Mouse (Mus musculus): ENCODE results near the gene Fgf2. TPM values are rescaled to one million over a fixed set of nuclear protein-coding genes. Genes with fewer than 3 reads are reported as not detected.

Fgf2 gene
- polyA plus RNA-seq (2012; ENCODE audit: low replicate concordance): 0.02 and 0.12 TPM in 2 replicates

GRCm38 (mm10) chr3:37348221-37349165 lies at the start of gene Fgf2:
TSS of gene Fgf2 (plus strand) at chr3:37348346.

GRCm38 (mm10) chr3:37312370-37312941 lies 35.7 kb upstream of the Fgf2 start, which contains the start of the genes Bbs12 and Cetn4:
TSS of gene Bbs12 (plus strand) at chr3:37312554.
TSS of gene Cetn4 (minus strand) at chr3:37312708.

DNA sequence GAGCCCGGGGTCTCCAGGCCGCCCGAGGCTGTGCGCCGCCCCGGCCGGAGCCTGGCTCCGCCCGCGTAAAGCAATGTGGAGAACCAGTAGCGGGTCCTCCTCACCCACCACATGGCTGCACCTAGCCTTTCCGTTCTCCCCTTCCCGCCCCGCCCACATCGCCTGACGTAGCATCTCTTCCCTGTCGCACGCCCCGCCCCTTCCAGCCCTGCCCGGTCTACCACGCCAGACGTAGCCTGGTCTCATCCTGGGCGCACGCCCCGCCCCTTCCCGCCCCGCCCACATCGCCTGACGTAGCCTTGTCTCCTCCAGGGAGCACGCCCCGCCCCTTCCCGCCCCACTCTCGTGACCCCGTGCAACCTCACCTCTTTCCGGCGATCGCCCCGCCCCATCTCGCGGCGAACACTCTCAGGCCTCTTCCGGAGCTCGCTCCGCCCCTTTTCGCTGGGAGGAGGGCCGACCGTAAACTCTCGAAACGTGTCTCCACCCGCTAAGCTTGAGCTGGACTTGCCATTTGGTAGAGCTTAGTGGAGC lies 71.4 kb downstream of the Fgf2 start, which contains the start of gene Spata5:
Gene Spata5, plus strand, starts transcription at position 439 of the 534 bp plus-strand sequence.

GRCm38 (mm10) chr3:37420072-37420471 lies 71.9 kb downstream of the Fgf2 start, which contains the start of gene Nudt6:
TSS of gene Nudt6 (minus strand) at chr3:37420211.

Other genes starting within 250 kb of the Fgf2 start
- 0.48 TPM in 1 of 2 replicates, not detected in the other for gene Il2, start 222.4 kb upstream of the Fgf2 start, polyA plus RNA-seq (2012; ENCODE audit: low replicate concordance)
- not detected in 2 replicates for gene Il21, start 115.7 kb upstream of the Fgf2 start, polyA plus RNA-seq (2012; ENCODE audit: low replicate concordance)
- gene Bbs12, start 35.8 kb upstream of the Fgf2 start, polyA plus RNA-seq (2012; ENCODE audit: low replicate concordance): 0.05 and 0.28 TPM in 2 replicates
- 0.43 and 1.6 TPM in 2 replicates for gene Cetn4, start 35.6 kb upstream of the Fgf2 start, polyA plus RNA-seq (2012; ENCODE audit: low replicate concordance)
- 8.8 and 10.2 TPM in 2 replicates for gene Spata5, start 71.5 kb downstream of the Fgf2 start, polyA plus RNA-seq (2012; ENCODE audit: low replicate concordance)
- 17.9 and 19.9 TPM in 2 replicates for gene Nudt6, start 71.9 kb downstream of the Fgf2 start, polyA plus RNA-seq (2012; ENCODE audit: low replicate concordance)

Measured in hematopoietic multipotent progenitor cell, adult 10-12 weeks (in vitro differentiated cells).